Comparison of ENCODE assay signal across 22 mouse cellular contexts in genomic region chr9:70729544-70729943, GRCm38 (mm10). TPM values are rescaled to one million over a fixed set of nuclear protein-coding genes. Genes with fewer than 3 reads are reported as not detected.
DNase-seq lines count a peak whose midpoint lies in the region; ATAC-seq lines count a peak whose summit lies in the region.
"Had no signal": no experiment of that assay in that cellular context is flagged by ENCODE, and none has a peak within 500 bp of the region (broad histone marks: within the 10 kb centered on the region; RNA-seq: fewer than 3 reads in every experiment).

No protein-coding gene starts in this region.

- ATAC-seq in hindbrain, embryonic 11.5 days (ENCODE audit: low FRiP score), result no peak
- no peak for ATAC-seq in hindbrain, embryonic 16.5 days
- no peak for ATAC-seq in midbrain, embryonic 11.5 days (ENCODE audit: low FRiP score)
- no peak for ATAC-seq in midbrain, embryonic 13.5 days
- ATAC-seq: CD4-positive, CD25-positive, alpha-beta regulatory T cell, adult 4 months had no signal

- no peaks in the 10 kb centered on the region for H3K36me3 ChIP-seq in hindbrain, embryonic 11.5 days (ENCODE audit: control insufficient read depth, insufficient read depth, low read length)
- H3K36me3 ChIP-seq in hindbrain, embryonic 16.5 days (ENCODE audit: control insufficient read depth, insufficient read depth, low read length), result no peaks in the 10 kb centered on the region
- no peaks in the 10 kb centered on the region for H3K36me3 ChIP-seq in midbrain, embryonic 11.5 days (ENCODE audit: control insufficient read depth, insufficient read depth, low read length)
- no peaks in the 10 kb centered on the region for H3K36me3 ChIP-seq in midbrain, embryonic 13.5 days
- H3K36me3 ChIP-seq: embryonic facial prominence, embryonic 15.5 days; hindbrain, embryonic 15.5 days; limb, embryonic 12.5 days; stomach, embryonic 15.5 days had no signal

- no peak overlapping the region for H3K4me3 ChIP-seq in hindbrain, embryonic 11.5 days (ENCODE audit: low read depth, low read length)
- no peak overlapping the region for H3K4me3 ChIP-seq in hindbrain, embryonic 16.5 days (ENCODE audit: low read length)
- no peak overlapping the region for H3K4me3 ChIP-seq in midbrain, embryonic 11.5 days (ENCODE audit: low read depth, low read length)
- no peak overlapping the region for H3K4me3 ChIP-seq in midbrain, embryonic 13.5 days (replicated peaks)
- H3K4me3 ChIP-seq: embryonic facial prominence, embryonic 15.5 days; hindbrain, embryonic 15.5 days; limb, embryonic 12.5 days; liver, embryonic 15.5 days; stomach, embryonic 15.5 days had no signal

- H3K9me3 ChIP-seq in hindbrain, embryonic 11.5 days (ENCODE audit: control insufficient read depth, low read length), result no peaks in the 10 kb centered on the region
- no peaks in the 10 kb centered on the region for H3K9me3 ChIP-seq in hindbrain, embryonic 16.5 days (ENCODE audit: control insufficient read depth, low read length)
- H3K9me3 ChIP-seq in midbrain, embryonic 11.5 days (ENCODE audit: control insufficient read depth, low read length), result no peaks in the 10 kb centered on the region
- H3K9me3 ChIP-seq in midbrain, embryonic 13.5 days, result no peaks in the 10 kb centered on the region
- H3K9me3 ChIP-seq: embryonic facial prominence, embryonic 15.5 days; hindbrain, embryonic 15.5 days; limb, embryonic 12.5 days; liver, embryonic 15.5 days; stomach, embryonic 15.5 days had no signal

- H3K27ac ChIP-seq in hindbrain, embryonic 11.5 days (ENCODE audit: low read depth, low read length), result peak overlapping the region; percentile 54; the same call in 1 of the 2 replicates
- H3K27ac ChIP-seq in hindbrain, embryonic 16.5 days (ENCODE audit: low read depth, low read length), result no peak overlapping the region
- H3K27ac ChIP-seq in midbrain, embryonic 11.5 days (ENCODE audit: low read depth, low read length), result no peak overlapping the region
- no peak overlapping the region for H3K27ac ChIP-seq in midbrain, embryonic 13.5 days
- H3K27ac ChIP-seq: embryonic facial prominence, embryonic 15.5 days; hindbrain, embryonic 15.5 days; limb, embryonic 12.5 days; liver, embryonic 15.5 days; stomach, embryonic 15.5 days had no signal

- no peak overlapping the region for H3K4me2 ChIP-seq in hindbrain, embryonic 11.5 days (replicated peaks; ENCODE audit: low read depth, low read length)
- H3K4me2 ChIP-seq in hindbrain, embryonic 16.5 days (ENCODE audit: low read length), result no peak overlapping the region
- H3K4me2 ChIP-seq in midbrain, embryonic 11.5 days, result no peak overlapping the region
- H3K4me2 ChIP-seq in midbrain, embryonic 13.5 days (replicated peaks), result no peak overlapping the region
- H3K4me2 ChIP-seq: embryonic facial prominence, embryonic 15.5 days; heart, embryonic 11.5 days; hindbrain, embryonic 15.5 days; limb, embryonic 12.5 days; liver, embryonic 15.5 days; stomach, embryonic 15.5 days had no signal

- no peak overlapping the region for H3K9ac ChIP-seq in hindbrain, embryonic 11.5 days (ENCODE audit: low read depth, low read length)
- no peak overlapping the region for H3K9ac ChIP-seq in hindbrain, embryonic 16.5 days (ENCODE audit: low read depth, low read length)
- no peak overlapping the region for H3K9ac ChIP-seq in midbrain, embryonic 11.5 days (ENCODE audit: low read length)
- H3K9ac ChIP-seq in midbrain, embryonic 13.5 days (replicated peaks), result no peak overlapping the region
- H3K9ac ChIP-seq: embryonic facial prominence, embryonic 15.5 days; hindbrain, embryonic 15.5 days; limb, embryonic 12.5 days; liver, embryonic 15.5 days; stomach, embryonic 15.5 days had no signal

- H3K27me3 ChIP-seq in hindbrain, embryonic 11.5 days (ENCODE audit: control insufficient read depth, insufficient read depth, low read length), result no peaks in the 10 kb centered on the region
- no peaks in the 10 kb centered on the region for H3K27me3 ChIP-seq in hindbrain, embryonic 16.5 days (replicated peaks; ENCODE audit: control insufficient read depth, insufficient read depth, low read length)
- H3K27me3 ChIP-seq in midbrain, embryonic 11.5 days (ENCODE audit: control insufficient read depth, insufficient read depth, low read length), result no peaks in the 10 kb centered on the region
- no peaks in the 10 kb centered on the region for H3K27me3 ChIP-seq in midbrain, embryonic 13.5 days
- H3K27me3 ChIP-seq: embryonic facial prominence, embryonic 15.5 days; hindbrain, embryonic 15.5 days; limb, embryonic 12.5 days; liver, embryonic 15.5 days; stomach, embryonic 15.5 days had no signal

- no peaks in the 10 kb centered on the region for H3K4me1 ChIP-seq in hindbrain, embryonic 11.5 days (replicated peaks; ENCODE audit: control insufficient read depth, insufficient read depth, low read length)
- no peaks in the 10 kb centered on the region for H3K4me1 ChIP-seq in hindbrain, embryonic 16.5 days (ENCODE audit: control insufficient read depth, insufficient read depth, low read depth, low read length)
- peaks cover 4% of the 10 kb centered on the region for H3K4me1 ChIP-seq in midbrain, embryonic 11.5 days (ENCODE audit: control insufficient read depth, insufficient read depth, low read length)
- peaks cover 4% of the 10 kb centered on the region; the same call in 1 of the 2 replicates for H3K4me1 ChIP-seq in midbrain, embryonic 13.5 days (replicated peaks)
- H3K4me1 ChIP-seq: embryonic facial prominence, embryonic 15.5 days; limb, embryonic 12.5 days; stomach, embryonic 15.5 days had no signal

- DNase-seq in hindbrain, embryonic 11.5 days (ENCODE audit: low spot score), result peak; percentile 16
- peak; percentile 86 for DNase-seq in midbrain, embryonic 11.5 days (ENCODE audit: low spot score, missing footprints)
- DNase-seq in Muller cell, postnatal 12 days (ENCODE audit: inconsistent ontology term), result peak; percentile 82
- DNase-seq in embryo, embryonic 9.5 days (ENCODE audit: extremely low spot score), result peak; percentile 6
- no peak for DNase-seq in c-Kit-positive CD71-positive TER-119-positive erythroid progenitor cells, embryonic 14.5 days (ENCODE audit: low spot score)
- DNase-seq in heart, adult 11 months, result no peak
- DNase-seq: adrenal gland, adult 2 months; cerebellum, postnatal 10 days; gastrocnemius, postnatal 14 days; kidney, adult 2 months; kidney, postnatal 36 days; lung, postnatal 14 days; thymus, postnatal 14 days had no signal

- 33% methylated on average over 2 of the region's 2 CpGs for whole genome bisulfite sequencing in hindbrain, embryonic 11.5 days
- WGBS in hindbrain, embryonic 16.5 days, result 17% methylated on average over 2 of the region's 2 CpGs
- 22% methylated on average over 2 of the region's 2 CpGs for WGBS in midbrain, embryonic 11.5 days
- 7% methylated on average over 2 of the region's 2 CpGs for WGBS in midbrain, embryonic 13.5 days

RNA-seq across cellular contexts. Expression of gene Adam10, which starts 50.7 kb away (rescaled TPM):
- 64.9 and 65.5 TPM in 2 replicates for polyA plus RNA-seq in hindbrain, embryonic 11.5 days (2014; fragmentation: Nextera tagmentation; extraction: Ambion mirVana)
- 46.7 and 53.7 TPM in 2 replicates for polyA plus RNA-seq in hindbrain, embryonic 16.5 days (2015; fragmentation: Nextera tagmentation; extraction: Ambion mirVana)
- polyA plus RNA-seq in midbrain, embryonic 11.5 days (2014; fragmentation: Nextera tagmentation; extraction: Ambion mirVana), result 64.0 and 70.8 TPM in 2 replicates
- polyA plus RNA-seq in midbrain, embryonic 13.5 days (2015; fragmentation: Nextera tagmentation; extraction: Ambion mirVana), result 68.5 and 69.9 TPM in 2 replicates

Comparison
In these comparisons a context has a peak if more than half of its experiments do, and no peak if none do; other contexts are left out.
1. DNase-seq: peak in hindbrain, embryonic 11.5 days (single experiment), midbrain, embryonic 11.5 days (single experiment), Muller cell, postnatal 12 days (single experiment) and embryo, embryonic 9.5 days (single experiment); none in c-Kit-positive CD71-positive TER-119-positive erythroid progenitor cells, embryonic 14.5 days (single experiment) and heart, adult 11 months (single experiment).